Mouse (Mus musculus) thymus, adult 18-20 months (tissue): ENCODE results near the gene Spint2.

Experiments
- DNase-seq, 2 experiments: peaks; one replicate each; pipeline ENCODE4 v3.0.0; 2022; ENCODE audit warnings: mixed read lengths in 2 of 2

Spint2 gene

DNA sequence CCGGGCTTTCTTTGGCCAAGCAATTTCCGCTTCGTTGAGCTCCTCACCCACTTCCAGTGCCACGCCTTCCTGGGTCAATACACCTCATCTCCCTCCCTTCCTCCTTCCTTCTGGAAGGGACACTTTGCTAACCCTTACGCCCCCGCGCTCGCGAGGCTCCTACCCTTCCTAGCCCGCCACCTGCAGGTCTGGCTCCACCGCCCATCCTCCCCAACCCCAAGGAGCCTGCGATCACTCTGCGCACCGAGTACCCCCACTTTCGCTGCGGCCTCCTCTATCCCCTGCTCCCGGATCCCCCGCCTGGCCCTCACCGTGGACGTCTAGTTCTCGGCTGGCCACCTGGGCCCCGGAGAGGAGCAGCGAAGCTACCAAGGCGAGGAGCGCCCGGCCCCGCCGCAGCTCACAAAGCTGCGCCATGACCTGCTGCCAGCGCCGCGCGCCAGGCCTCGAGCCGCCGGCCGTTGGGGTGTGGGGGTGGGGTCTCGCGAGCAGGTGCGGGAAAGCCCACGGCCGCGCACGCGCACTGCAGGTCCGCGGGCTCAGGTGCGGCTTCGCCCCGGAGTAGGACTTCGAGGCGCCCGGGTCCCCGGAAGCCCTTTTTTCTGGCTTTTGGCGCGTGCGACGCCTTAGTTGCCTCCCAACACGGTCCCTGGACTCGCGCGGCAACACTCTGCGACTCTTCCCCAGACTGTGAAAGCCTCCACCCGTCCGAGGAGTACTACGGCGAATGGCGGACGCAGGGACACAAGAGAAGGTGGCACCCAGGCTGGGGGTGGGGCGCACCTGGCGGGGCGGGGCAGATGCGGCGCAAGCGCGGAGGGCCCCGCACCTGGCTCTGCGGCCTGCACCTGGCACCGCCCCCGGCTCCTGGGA, at the start of gene Spint2:
Spint2 (minus strand) TSS at position 712 of the 873 bp plus-strand sequence.
- DNase-seq = peak; percentile 71 to 77

DNA sequence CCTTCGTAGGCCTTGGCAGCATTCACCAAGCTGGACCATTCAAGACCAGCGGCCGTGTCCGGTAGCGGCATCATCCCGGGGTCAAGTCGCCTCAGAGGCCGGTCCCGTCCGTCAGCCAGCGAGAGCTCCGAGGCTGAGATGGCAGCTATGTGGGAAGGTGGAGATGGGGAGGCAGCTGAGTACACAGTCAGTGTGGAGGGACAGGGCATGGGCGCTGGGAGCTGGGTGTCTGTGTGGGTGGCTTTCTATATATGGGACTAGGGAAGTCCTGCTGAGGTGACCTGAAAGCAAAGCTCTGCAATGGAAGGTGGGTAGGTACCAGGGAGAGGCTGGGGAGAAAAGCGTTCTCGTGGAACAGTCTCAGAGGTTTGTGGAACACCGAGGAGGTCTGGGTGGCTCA, 47.3 kb upstream of the Spint2 start:
- DNase-seq = no peak

DNA sequence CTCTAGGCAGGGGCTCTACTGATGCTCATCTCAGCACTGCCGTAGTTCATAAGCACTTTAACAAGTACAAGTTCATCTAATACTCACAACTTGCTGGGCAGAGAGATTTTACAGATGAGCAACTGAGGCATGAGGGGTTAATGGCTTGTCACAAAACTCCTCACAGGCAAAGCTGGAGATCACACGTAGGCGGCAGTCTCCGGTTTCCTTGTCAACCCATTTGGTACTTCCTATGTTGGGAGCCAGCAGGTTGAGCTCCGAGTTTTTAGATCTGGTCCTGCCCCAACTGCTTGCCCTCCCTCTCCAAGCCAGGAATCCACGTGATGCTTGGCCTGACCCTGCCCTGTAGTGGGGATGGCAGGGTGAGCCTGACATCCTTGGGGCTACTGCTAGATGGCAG, 45.4 kb upstream of the Spint2 start:
- DNase-seq = no peak

DNA sequence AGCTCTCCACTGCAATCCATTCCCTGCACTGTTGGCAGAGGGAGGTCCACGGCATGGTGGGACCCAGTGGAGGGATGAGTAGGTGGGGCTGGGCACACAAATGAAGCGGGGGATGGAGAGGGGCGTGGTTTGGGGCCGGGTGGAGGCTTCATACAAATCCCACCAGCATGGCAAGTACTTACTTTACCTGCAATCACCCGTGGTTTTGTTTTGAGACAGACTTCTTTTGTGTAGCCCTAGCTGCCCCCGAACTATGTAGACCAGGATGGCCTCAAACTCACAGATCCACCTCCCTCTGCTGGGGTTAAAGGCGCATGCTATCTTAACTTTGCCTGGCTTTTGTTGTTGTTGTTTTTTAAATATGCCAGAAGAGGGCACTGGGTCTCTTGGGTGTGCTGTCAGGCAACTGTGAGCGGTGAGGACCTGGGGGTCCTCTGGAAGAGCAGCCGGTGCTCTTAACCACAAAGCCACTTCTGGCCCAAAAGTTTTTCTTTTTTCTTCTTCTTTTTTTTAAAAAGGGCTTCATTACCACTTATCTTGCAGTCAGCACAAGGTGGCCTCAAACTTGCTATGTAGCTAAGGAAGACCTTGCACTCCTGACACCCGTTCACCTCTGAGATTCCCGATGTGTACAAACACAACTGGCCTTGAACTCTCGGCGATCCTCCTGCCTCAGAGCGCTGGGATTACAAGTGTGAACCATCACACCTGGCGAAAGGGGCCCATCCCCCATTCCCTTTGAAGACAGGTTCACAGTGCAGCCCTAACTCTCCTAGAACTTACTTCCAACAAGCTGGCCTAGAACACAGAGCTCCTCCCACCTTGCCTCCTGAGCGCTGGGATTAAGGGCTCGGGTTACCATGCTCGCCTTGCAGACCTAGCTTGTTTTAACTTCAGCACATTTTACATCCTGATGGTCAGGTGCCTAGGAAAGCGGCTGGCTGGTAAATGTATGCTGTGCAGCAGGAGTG, 37.9 kb upstream of the Spint2 start:
- peak in 1 of 2 experiments; percentile 42 for DNase-seq

DNA sequence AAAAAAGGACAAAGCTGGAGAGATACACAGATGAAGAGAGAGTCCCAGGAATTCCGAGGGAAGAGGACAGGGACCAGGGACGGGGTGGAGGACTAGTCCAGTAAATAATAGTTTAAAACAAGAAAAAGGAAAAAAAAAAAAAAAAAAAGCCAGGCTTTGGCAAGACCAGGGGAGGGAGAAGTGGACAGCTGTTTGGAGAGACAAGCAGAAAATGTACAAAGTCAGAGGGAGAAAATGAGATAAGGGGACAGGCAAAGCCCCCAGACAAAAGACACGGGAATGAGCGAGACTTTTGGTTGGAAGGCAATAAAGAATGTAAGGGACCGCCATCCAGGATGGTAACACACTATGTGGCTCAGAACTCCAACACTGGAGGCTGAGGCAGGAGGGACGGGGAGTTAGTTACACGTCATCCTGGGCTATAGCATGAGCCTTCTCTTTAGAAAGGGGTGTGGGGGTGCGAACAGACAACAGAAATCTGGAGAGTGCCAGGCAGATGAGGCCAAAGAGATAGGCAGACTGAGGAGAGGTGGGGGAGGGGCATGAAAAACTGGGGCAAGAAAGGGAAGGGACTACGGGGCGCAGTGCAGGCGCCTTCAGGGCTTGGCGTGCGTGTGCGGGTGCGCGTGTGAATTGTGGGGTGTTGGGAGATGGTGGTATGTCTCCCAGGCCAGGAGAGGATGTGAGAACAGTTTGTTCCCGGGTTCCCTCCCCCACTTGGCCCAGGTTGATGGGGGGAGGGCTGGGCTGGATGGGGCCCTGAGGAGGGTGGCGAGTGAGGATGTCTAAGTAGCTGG, 36.6 kb upstream of the Spint2 start:
- DNase-seq = peak in 1 of 2 experiments; percentile 34

DNA sequence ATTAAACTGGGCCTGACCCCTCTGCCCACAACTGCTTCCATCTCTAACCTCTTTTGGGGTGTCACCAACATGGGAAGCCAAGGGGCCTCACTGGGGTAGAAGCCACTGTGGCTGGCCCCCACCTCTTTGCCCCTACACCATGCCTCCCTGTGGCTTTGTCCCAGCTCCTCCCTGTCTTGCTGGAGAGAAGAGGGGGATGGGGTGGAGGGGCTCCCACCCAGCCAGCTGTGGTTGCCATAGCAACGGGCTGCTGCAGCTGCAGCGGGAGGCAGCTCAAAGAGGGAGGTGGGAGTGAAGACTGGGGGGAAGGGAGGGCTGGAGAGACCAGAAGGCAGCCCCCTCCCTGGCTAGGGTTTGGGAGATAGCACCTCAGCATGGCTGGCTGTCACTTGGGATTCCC, 35.8 kb upstream of the Spint2 start:
- DNase-seq = peak; percentile 61 to 66

DNA sequence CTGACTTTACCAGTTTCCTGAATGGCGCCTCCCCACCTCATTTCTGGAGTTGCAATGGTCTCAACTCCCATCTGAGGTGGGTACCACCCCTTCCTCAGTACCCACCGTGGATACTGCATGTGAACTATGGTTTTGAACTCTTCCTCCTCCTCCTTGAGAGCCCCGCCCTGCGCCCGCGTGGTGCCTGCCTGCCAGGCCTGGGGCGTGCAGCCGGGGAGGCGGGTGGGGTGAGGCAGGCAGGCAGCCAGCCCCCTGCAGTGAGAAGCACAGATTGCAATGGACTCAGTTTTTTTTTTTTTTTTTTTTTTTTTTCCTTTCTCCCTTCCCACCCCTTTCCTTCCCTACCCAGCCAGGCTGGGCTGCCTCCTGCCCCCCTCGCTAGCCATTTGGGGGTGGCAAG, 35.3 kb upstream of the Spint2 start:
- peak in 1 of 2 experiments; percentile 46 for DNase-seq

DNA sequence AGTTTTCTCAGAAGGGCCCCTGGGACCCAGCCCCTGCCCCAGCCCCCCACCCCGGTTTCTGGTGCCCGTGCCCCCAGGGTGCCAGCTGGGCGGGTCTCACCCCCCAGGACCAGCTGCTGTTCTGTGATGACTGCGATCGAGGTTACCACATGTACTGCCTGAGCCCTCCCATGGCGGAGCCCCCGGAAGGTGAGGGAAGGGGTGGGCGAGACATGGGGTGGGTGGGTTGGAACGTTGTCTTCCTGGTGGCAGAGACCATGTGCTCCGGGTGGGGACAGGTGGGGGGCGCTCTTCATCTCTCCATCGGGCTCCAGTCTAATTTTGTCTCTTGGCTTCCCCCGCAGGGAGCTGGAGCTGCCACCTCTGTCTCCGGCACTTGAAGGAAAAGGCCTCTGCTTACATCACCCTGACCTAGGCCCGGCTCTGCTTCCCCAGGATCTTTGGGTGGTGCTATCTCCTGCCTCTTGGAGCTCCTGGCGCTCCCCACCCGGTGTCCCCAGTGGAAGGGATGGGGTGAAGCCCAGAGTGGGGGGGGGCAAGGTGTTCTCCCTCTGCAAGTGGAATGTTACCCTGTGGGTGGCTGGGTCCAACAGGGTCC, 34.5 kb upstream of the Spint2 start:
- no peak for DNase-seq

DNA sequence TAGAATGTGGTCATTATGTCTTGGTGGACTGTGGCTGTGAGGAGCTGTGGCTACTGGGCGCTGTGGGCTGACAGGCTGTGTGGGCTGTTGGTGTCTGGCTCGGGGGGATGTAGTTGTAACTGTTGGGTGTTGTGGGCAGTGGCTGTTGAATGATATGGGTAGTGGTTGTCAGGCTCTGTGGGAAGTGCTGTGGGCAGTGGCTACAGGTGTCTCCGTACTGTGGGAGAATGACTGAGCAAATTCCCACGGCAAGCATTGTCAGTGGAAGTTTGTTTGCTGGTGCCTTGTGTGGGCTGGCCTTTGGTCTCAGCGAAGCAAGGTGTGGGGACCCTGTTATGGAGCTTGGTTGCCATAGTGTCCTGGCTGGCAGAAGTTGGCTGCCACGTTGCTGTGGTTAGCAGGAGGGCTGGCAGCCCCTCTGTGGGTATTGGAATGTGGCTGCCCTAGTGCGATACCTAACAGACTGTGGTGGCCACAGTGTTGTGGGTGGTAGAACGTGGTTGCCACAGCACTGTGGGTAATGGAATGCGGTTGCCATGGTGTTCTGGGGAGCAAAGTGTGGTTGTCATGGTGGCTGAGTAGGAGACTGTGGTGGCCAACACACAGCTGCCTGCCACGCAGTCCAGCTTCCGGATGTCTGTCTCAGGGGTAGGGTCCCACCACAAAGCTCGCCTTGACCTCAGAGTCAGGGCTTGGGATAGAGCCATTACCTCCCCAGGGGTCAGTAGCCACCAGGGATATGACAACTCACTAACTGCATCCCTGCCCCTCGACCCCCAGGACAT, 33.3 kb upstream of the Spint2 start:
- no peak for DNase-seq

DNA sequence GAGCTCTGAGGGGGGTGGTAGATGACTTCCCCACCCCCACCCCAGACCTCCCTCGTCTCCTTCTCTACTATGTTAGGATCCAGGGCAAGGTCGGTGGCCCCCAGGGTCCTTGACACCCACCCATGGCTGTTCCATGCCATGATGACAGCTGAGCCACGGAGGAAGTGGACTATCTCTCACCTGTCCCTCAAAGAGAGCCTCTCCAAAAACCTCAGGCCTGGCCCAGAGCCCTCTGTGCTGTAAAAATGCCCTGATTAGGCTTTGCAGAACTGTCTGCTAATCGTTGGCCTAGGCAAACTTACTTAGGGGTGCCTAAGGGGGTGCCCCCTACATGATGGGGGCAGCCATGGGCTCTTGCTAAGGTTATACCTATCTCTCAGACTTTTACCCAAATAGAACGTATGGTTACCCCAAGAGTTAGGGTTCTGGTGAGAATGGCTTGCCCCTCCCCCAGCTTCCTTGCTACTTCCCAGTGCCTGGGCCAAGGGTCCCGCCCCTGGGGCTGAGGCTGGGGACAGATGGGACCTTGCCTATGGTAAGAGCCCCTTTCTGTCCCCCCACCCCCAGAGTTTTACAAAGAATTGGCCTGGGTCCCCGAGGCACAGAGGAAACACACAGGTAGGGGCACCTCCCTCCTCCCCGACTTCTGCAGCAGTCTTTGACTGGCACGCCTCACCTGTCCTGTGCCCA, 32.0 kb upstream of the Spint2 start:
- no peak for DNase-seq

DNA sequence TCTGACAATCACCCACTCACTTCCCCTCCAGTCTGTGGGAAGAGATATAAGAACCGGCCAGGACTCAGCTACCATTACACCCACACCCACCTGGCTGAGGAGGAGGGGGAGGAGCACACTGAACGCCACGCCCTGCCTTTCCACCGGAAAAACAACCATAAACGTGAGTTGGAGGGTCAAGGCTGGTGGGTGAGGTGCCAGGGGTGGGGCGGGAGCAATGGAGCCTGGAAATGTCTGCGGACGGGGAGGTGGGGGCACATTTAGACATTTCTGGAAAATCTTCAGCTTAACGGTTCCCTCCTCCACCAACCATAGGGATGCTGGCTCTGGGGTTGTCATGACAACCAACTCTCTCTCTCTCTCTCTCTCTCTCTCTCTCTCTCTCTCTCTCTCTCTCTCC, 31.3 kb upstream of the Spint2 start:
- DNase-seq = no peak

DNA sequence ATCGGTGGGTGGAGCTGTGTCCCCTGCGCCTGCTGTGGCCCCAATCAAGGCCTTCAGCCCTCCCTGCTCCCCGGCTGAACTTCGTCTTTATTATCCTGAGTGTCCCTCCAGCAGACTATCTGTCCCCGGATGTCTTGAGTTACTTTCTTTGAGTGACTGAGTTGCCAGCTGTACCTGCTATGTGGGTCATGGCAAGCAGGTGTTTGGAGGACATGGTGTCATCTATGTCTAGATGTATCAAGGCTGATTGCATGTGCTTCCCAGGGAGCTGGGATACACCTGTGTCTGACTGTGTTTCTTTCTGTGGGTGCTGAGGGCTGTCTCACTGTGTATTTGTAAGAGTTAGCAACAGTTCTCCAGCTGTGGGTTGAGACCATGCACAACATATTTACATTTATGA, 28.0 kb upstream of the Spint2 start:
- DNase-seq = peak in 1 of 2 experiments; percentile 41

DNA sequence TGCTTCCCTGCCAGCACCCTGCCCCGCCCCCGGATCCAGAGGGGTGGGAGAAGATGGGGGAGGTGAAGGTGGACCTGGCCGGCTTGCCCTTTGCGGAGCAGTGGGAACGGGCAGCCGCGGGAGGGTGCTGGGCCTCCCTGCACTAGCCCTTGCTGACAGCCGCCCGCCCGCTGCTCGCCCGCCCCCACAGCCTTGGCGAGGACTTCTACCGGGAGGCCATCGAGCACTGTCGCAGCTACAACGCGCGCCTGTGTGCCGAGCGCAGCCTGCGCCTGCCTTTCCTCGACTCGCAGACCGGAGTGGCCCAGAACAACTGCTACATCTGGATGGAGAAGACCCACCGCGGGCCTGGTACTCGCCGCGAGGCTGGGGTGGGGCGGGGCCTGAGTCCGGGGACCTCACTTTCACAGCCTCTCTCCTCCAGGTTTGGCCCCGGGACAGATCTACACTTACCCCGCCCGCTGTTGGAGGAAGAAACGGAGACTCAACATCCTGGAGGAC, 27.6 kb upstream of the Spint2 start:
- peak; percentile 37 to 43 for DNase-seq

DNA sequence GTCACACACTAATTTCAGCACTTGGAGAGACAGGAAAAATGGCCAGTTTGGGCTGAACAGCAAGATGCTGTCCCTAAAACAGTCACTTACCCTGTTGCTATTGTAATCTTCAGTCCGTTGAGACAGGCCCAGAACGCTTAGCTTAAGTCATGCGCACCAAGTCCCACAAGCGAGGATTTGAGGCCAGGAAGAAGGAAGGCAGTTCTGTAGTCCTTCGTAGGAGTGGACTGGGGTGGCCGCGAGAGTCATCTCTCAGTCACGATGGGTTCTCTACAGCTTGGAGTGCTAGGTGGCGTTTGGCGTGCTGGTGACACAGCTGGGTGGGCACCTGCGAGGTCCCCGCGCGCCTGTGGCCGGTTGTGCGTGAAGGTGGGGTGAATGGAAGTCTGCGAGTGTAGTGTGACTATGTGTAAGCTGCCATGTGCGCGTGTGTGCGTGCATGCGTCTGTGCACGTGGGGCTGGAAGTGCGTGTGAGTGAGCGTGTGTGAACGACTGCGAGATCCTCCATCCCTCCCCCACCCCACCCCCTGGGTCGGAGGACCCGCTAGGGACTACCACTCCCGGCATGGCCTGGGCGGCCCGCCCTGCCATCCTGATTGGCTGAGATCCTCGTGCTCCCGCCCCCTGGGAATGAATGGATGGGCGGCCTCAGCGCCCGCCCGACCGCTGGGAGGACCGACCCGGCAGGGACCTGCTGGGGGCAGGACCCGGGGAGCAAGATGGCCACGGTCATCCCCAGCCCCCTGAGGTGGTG, 25.8 kb upstream of the Spint2 start:
- DNase-seq = peak; percentile 69 to 77

DNA sequence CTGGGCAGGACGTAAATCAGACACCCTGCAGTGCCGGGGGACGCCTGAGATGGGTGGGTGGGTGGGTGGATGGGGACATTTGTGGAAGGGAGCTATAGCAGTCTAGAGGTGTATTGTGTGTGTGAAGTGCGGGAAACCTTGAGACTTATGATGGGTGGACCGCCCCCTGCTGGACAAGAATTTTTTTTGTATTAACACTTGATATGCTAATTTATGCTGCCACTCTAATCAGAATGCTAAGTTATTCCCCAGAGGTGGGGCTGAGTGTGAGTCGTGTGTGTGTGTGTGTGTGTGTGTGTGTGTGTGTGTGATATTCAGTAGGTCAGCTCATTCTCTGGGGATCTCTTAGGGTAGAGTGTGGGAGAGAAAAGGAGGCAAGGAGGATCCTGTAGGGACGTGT, 24.9 kb upstream of the Spint2 start:
- no peak for DNase-seq

DNA sequence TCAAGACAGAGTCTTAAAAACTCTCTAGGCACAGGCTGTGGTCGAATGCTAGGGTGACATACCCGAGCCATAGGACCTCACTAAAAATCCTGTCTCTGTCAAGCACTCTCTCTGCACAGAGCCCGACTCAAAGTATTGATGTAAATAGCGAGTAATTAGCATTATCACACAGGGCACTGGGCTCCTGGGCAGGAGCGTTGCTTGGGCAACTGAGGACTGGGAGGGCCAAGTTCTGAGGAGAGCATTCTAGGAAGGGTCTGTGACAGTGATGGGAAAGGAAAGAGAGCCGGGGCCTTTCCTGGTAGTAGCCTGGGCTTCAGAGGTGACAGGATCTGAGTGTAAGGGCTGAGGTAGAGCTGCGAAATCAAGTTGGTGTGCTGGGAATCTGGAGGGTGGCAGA, 24.4 kb upstream of the Spint2 start:
- DNase-seq = no peak

DNA sequence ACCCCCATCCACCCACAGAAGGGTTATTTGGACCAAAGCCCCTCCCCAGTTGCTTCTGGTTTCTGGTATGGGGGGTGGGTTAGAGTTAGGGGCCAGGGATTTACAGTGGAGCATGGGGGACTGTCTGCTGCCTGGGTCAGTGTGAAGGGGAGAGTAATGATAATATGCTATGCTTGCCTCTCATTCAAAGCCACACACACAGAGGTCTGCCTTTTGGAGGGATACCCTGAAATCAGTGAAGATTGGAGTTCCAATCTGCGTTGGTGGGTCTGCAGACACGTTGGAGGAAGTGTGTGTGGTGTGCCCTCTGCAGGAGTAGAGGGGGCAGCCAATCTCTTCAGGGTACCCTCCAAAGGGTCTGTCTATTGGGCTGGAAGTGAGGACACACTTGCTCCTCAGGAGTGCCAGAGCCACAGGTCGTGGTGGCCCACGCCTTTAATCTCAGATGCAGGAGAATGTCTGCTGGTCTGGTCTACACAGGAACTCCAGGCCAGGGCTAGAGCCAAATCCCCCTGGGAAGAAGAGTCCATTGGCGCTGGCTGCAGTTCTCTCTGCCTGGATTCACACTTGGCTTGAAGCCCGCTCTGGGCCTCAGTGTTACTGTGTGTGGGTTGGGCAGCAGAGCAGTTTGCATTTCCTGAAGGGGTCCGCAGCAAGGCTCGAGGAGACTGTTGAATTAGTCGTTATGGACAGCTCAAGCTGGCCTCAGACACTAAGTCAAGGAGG, 23.7 kb upstream of the Spint2 start:
- DNase-seq = no peak

DNA sequence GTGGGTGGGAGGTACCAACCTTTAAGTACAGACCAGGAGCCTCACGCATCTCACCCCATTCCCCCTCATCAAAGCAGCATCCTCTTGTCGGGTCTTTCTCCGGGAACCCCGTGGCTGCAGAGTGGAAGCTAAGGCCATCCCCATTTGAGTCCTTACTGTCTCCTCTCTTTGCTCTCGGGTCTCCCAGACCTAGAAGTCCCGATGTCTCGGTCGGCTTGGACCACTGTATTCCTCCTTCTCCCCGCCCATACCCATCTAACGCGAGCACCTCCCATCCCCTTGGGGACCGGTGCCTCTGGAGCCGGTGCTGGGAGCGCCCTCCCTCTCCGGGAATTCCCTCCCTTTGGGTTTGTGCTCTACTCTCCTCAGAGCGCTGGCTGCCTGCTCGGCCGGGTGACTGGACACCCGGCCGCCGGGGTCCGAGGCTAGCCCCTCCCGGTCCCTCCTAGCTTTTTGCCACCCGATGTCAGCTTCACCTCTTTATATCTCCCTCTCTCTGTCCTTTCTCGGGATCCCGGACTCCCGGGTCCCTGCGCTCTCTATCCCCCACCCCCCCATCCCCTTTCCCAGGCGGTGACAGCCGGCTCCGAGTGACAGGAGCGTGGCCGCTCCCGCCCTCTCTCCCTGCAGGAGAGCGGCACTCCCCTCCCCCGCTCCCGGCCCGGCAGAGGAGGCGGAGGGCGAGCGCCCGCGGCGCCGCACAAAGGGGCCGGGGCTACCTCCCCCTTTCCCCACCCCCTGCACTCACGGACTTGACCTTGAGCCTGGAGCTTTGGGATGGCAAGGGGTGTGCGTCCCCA, 23.0 kb upstream of the Spint2 start:
- no peak for DNase-seq
